Mouse (Mus musculus): ENCODE measurements at regions not wholly inside any gene's neighbourhood (a gene's known extent, or its start where the extent isn't known, plus 50 kb on each side); places are given as distances from the start of the nearest gene placed in this dataset.

DNA sequence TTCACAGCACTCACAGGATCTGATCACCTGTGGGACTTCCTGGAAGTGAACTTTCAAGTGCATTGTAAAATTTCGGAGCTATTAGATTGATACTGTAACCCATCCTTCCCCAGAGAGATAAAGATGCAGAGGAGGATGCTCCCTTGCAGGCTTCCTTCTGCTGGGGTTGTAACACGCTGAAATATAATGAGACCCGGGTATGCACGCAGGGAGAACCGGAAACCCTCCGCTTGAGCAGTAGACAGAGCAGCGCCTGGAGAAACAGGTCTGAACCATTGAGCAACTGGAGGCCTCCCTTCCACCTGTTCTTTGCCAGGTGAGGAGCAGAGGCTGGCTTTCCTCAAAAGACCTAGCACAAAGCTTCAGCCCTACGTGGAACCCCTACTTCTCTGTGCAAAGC is 135.3 kb downstream of the Diras2 start:
- TF ChIP-seq CTCF (IDR thresholded peaks at IDR 0.05; ENCODE audit: control insufficient read depth, insufficient read depth, insufficient replicate concordance, low read depth, low read length) = no peak
- no peak for TF ChIP-seq POLR2A (IDR thresholded peaks at IDR 0.05; ENCODE audit: control insufficient read depth, low read depth, low read length)
- Histone ChIP-seq H3K27ac (ENCODE audit: control insufficient read depth, insufficient read depth, low read depth, low read length) (no peak overlapping the region), H3K27me3 (ENCODE audit: control insufficient read depth, insufficient read depth, low read length) (no peaks in the 10 kb centered on the region), H3K36me3 (ENCODE audit: control insufficient read depth, insufficient read depth, low read length) (no peaks in the 10 kb centered on the region), H3K4me3 (ENCODE audit: control insufficient read depth, low read depth, low read length) (no peak overlapping the region), H3K4me1 (ENCODE audit: control insufficient read depth, insufficient read depth, low read length) (no peaks in the 10 kb centered on the region)

GRCm38 (mm10) chr13:52398344-52398743 is 132.7 kb downstream of the Diras2 start:
- H3K27me3 ChIP-seq (ENCODE audit: control insufficient read depth, insufficient read depth, low read length) = no peaks in the 10 kb centered on the region
- H3K4me3 ChIP-seq (ENCODE audit: control insufficient read depth, low read depth, low read length) = no peak overlapping the region
- no peaks in the 10 kb centered on the region for H3K4me1 ChIP-seq (ENCODE audit: control insufficient read depth, insufficient read depth, low read length)
- no peak overlapping the region for H3K27ac ChIP-seq (ENCODE audit: control insufficient read depth, insufficient read depth, low read depth, low read length)
- no peaks in the 10 kb centered on the region for H3K36me3 ChIP-seq (ENCODE audit: control insufficient read depth, insufficient read depth, low read length)
- TF ChIP-seq POLR2A (IDR thresholded peaks at IDR 0.05; ENCODE audit: control insufficient read depth, low read depth, low read length) (no peak), CTCF (IDR thresholded peaks at IDR 0.05; ENCODE audit: control insufficient read depth, insufficient read depth, insufficient replicate concordance, low read depth, low read length) (no peak)

DNA sequence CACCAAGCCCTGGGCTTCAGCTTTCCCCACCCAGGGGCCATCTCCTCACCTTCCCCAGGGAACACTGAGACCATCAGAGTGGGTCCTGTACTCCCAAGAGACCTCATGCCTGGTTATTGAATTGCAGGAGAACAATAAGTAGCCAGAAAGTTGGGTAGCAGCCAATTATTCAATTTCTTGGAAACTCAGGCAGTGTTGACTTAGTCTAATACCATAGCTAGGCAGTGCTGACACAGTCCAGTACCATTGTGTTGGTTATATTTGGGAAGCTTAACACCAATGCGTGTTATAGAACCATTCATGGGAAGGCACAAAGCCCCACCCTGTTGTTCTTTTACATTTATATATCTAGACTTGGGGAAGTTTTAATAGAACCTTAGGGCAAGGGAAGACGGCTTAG is 131.9 kb downstream of the Diras2 start:
- no peaks in the 10 kb centered on the region for H3K27me3 ChIP-seq (ENCODE audit: control insufficient read depth, insufficient read depth, low read length)
- TF ChIP-seq POLR2A (IDR thresholded peaks at IDR 0.05; ENCODE audit: control insufficient read depth, low read depth, low read length) (no peak), CTCF (IDR thresholded peaks at IDR 0.05; ENCODE audit: control insufficient read depth, insufficient read depth, insufficient replicate concordance, low read depth, low read length) (no peak)
- H3K4me1 ChIP-seq (ENCODE audit: control insufficient read depth, insufficient read depth, low read length) = no peaks in the 10 kb centered on the region
- H3K36me3 ChIP-seq (ENCODE audit: control insufficient read depth, insufficient read depth, low read length) = no peaks in the 10 kb centered on the region
- no peak overlapping the region for H3K4me3 ChIP-seq (ENCODE audit: control insufficient read depth, low read depth, low read length)
- no peak overlapping the region for H3K27ac ChIP-seq (ENCODE audit: control insufficient read depth, insufficient read depth, low read depth, low read length)

- TF ChIP-seq CTCF (IDR thresholded peaks at IDR 0.05; ENCODE audit: control insufficient read depth, insufficient read depth, insufficient replicate concordance, low read depth, low read length) = no peak
- TF ChIP-seq POLR2A (IDR thresholded peaks at IDR 0.05; ENCODE audit: control insufficient read depth, low read depth, low read length) = no peak
- no peak overlapping the region for H3K4me3 ChIP-seq (ENCODE audit: control insufficient read depth, low read depth, low read length)
- H3K27ac ChIP-seq (ENCODE audit: control insufficient read depth, insufficient read depth, low read depth, low read length) = no peak overlapping the region
- no peaks in the 10 kb centered on the region for H3K4me1 ChIP-seq (ENCODE audit: control insufficient read depth, insufficient read depth, low read length)
- no peaks in the 10 kb centered on the region for H3K36me3 ChIP-seq (ENCODE audit: control insufficient read depth, insufficient read depth, low read length)
- H3K27me3 ChIP-seq (ENCODE audit: control insufficient read depth, insufficient read depth, low read length) = no peaks in the 10 kb centered on the region
Measured at GRCm38 (mm10) chr13:52403805-52404204, 127.3 kb downstream of the Diras2 start.

DNA sequence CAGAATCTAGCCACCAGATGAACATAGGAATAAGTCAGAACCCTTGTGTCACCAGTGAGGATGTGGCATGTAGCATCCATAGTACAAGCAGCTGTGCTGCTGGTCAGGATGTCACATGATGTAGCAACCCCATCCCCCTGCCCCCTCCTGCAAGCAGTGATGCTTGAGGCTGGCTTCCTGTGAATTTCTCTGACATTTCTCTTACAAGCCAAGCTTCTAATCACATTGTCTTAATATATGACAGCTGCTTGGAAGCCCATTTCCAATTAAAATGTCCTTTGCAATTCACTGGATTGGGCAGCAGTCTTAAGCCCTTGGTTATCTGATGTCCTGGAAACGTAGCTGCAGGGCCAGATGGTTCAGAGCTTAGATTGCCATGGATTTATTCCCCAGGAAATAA is 114.8 kb downstream of the Diras2 start:
- no peaks in the 10 kb centered on the region for H3K36me3 ChIP-seq (ENCODE audit: control insufficient read depth, insufficient read depth, low read length)
- H3K27ac ChIP-seq (ENCODE audit: control insufficient read depth, insufficient read depth, low read depth, low read length) = no peak overlapping the region
- no peaks in the 10 kb centered on the region for H3K27me3 ChIP-seq (ENCODE audit: control insufficient read depth, insufficient read depth, low read length)
- H3K4me1 ChIP-seq (ENCODE audit: control insufficient read depth, insufficient read depth, low read length) = no peaks in the 10 kb centered on the region
- TF ChIP-seq CTCF (IDR thresholded peaks at IDR 0.05; ENCODE audit: control insufficient read depth, insufficient read depth, insufficient replicate concordance, low read depth, low read length) (no peak), POLR2A (IDR thresholded peaks at IDR 0.05; ENCODE audit: control insufficient read depth, low read depth, low read length) (no peak)
- H3K4me3 ChIP-seq (ENCODE audit: control insufficient read depth, low read depth, low read length) = no peak overlapping the region

DNA sequence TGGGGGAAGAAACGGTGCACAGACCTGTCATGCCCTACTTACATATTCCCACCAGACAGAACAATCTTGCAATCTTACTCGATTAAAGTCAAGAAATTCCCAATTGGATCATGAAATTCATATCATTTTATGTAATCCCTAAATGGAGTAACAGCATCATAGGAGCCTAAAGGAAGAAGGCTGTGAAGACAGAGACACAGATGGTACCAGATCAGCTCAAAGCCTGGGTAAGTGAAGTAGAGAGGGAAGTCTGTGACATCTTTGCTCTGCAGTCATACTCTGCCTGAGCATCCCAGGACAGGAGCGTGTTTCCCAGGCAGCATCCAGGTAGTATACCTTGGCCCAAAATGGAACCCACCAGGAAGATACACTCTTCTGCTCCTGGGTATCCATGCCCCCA is 108.6 kb downstream of the Diras2 start:
- Histone ChIP-seq H3K36me3 (ENCODE audit: control insufficient read depth, insufficient read depth, low read length) (no peaks in the 10 kb centered on the region), H3K27me3 (ENCODE audit: control insufficient read depth, insufficient read depth, low read length) (no peaks in the 10 kb centered on the region)

DNA sequence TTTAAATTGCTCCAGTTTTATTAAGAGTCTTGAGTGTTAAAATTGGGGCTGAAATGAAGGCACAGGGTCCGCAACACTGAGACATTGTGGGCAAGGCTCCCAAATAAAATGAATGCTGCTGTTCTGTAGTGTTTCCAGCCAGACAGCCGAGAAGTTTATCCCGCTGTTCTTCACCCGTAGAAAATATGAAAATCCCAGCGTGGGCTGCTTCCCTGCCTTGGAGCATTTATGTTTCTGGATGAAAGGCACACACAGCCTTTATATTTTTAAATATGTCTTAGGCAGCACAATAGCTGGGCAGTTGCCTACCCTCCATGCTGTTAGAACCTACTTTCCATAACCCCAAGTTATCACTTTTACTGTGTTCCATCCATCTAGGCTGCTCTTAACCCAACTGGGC is 102.6 kb downstream of the Diras2 start:
- no peaks in the 10 kb centered on the region for H3K36me3 ChIP-seq (ENCODE audit: control insufficient read depth, insufficient read depth, low read length)

More for the DNA sequence above, 108.6 kb downstream of the Diras2 start:
- no peak overlapping the region for H3K27ac ChIP-seq (ENCODE audit: control insufficient read depth, insufficient read depth, low read depth, low read length)
- no peaks in the 10 kb centered on the region for H3K4me1 ChIP-seq (ENCODE audit: control insufficient read depth, insufficient read depth, low read length)
- TF ChIP-seq POLR2A (IDR thresholded peaks at IDR 0.05; ENCODE audit: control insufficient read depth, low read depth, low read length) = no peak
- no peak for TF ChIP-seq CTCF (IDR thresholded peaks at IDR 0.05; ENCODE audit: control insufficient read depth, insufficient read depth, insufficient replicate concordance, low read depth, low read length)
- no peak overlapping the region for H3K4me3 ChIP-seq (ENCODE audit: control insufficient read depth, low read depth, low read length)

DNA sequence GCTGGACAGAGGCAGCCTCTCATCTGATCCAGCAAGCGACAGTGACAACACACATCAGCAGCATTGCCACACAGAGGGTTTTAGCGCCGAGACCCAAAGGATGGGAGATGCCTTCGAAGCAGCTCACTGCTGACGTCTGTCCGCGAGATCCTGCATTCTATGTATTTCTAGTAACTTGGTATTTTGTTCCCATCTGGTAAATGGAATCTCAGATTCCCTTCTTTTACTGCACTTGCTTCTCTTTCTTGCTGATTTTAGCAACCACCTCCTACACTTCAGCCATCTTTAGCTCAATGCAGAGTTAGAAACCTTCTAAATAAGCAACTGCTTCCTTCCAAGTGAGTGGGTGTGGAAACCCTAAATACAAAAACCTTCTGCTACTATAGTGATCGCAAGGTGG is 94.3 kb downstream of the Diras2 start:
- Histone ChIP-seq H3K27me3 (ENCODE audit: control insufficient read depth, insufficient read depth, low read length) (no peaks in the 10 kb centered on the region), H3K27ac (ENCODE audit: control insufficient read depth, insufficient read depth, low read depth, low read length) (no peak overlapping the region), H3K4me3 (ENCODE audit: control insufficient read depth, low read depth, low read length) (no peak overlapping the region), H3K36me3 (ENCODE audit: control insufficient read depth, insufficient read depth, low read length) (no peaks in the 10 kb centered on the region), H3K4me1 (ENCODE audit: control insufficient read depth, insufficient read depth, low read length) (no peaks in the 10 kb centered on the region)
- TF ChIP-seq POLR2A (IDR thresholded peaks at IDR 0.05; ENCODE audit: control insufficient read depth, low read depth, low read length) = no peak

More for the DNA sequence above, 102.6 kb downstream of the Diras2 start:
- H3K4me1 ChIP-seq (ENCODE audit: control insufficient read depth, insufficient read depth, low read length) = no peaks in the 10 kb centered on the region
- H3K27me3 ChIP-seq (ENCODE audit: control insufficient read depth, insufficient read depth, low read length) = no peaks in the 10 kb centered on the region
- no peak overlapping the region for H3K27ac ChIP-seq (ENCODE audit: control insufficient read depth, insufficient read depth, low read depth, low read length)
- H3K4me3 ChIP-seq (ENCODE audit: control insufficient read depth, low read depth, low read length) = no peak overlapping the region
- TF ChIP-seq POLR2A (IDR thresholded peaks at IDR 0.05; ENCODE audit: control insufficient read depth, low read depth, low read length) (no peak), CTCF (IDR thresholded peaks at IDR 0.05; ENCODE audit: control insufficient read depth, insufficient read depth, insufficient replicate concordance, low read depth, low read length) (no peak)
